Mouse (Mus musculus): ENCODE data around the gene Zmynd10.

The Zmynd10 gene

GRCm38 (mm10) chr9:107547026-107547425 lies at the start of gene Zmynd10:
Zmynd10 (plus strand) TSS chr9:107547298.
- peak; percentile 86 for DNase-seq (ENCODE audit: extremely low spot score, low spot score)

- DNase-seq (ENCODE audit: extremely low spot score, low spot score): no peak
These were observed 46.3 kb upstream of the Zmynd10 start for GRCm38 (mm10) chr9:107500708-107501286.

GRCm38 (mm10) chr9:107502131-107502846 lies 44.8 kb upstream of the Zmynd10 start:
- DNase-seq (ENCODE audit: extremely low spot score, low spot score): no peak

GRCm38 (mm10) chr9:107504662-107505537 lies 42.2 kb upstream of the Zmynd10 start:
- DNase-seq (ENCODE audit: extremely low spot score, low spot score): no peak

GRCm38 (mm10) chr9:107508266-107508665 lies 38.8 kb upstream of the Zmynd10 start:
- no peak for DNase-seq (ENCODE audit: extremely low spot score, low spot score)

- DNase-seq (ENCODE audit: extremely low spot score, low spot score): no peak
These were observed 36.6 kb upstream of the Zmynd10 start for GRCm38 (mm10) chr9:107510384-107511100.

- no peak for DNase-seq (ENCODE audit: extremely low spot score, low spot score)
These were observed 35.7 kb upstream of the Zmynd10 start for GRCm38 (mm10) chr9:107511436-107511835.

- DNase-seq (ENCODE audit: extremely low spot score, low spot score): no peak
These were observed 34.8 kb upstream of the Zmynd10 start for GRCm38 (mm10) chr9:107512326-107512725.

- DNase-seq (ENCODE audit: extremely low spot score, low spot score): peak; percentile 93
These were observed 32.7 kb upstream of the Zmynd10 start for GRCm38 (mm10) chr9:107514303-107514955.

GRCm38 (mm10) chr9:107520331-107520730 lies 26.8 kb upstream of the Zmynd10 start:
- no peak for DNase-seq (ENCODE audit: extremely low spot score, low spot score)

GRCm38 (mm10) chr9:107521190-107521589 lies 25.9 kb upstream of the Zmynd10 start:
- no peak for DNase-seq (ENCODE audit: extremely low spot score, low spot score)

GRCm38 (mm10) chr9:107521711-107522399 lies 25.2 kb upstream of the Zmynd10 start:
- DNase-seq (ENCODE audit: extremely low spot score, low spot score): no peak

GRCm38 (mm10) chr9:107522400-107522711 lies 24.7 kb upstream of the Zmynd10 start:
- no peak for DNase-seq (ENCODE audit: extremely low spot score, low spot score)

- peak; percentile 86 for DNase-seq (ENCODE audit: extremely low spot score, low spot score)
These were observed 20.7 kb upstream of the Zmynd10 start for GRCm38 (mm10) chr9:107526198-107527026.

GRCm38 (mm10) chr9:107533791-107534407 lies 13.2 kb upstream of the Zmynd10 start, which contains the start of gene Tmem115:
Tmem115 (plus strand) TSS chr9:107533945.
- DNase-seq (ENCODE audit: extremely low spot score, low spot score): peak; percentile 88

- peak; percentile 48 for DNase-seq (ENCODE audit: extremely low spot score, low spot score)
These were observed 12.5 kb upstream of the Zmynd10 start for GRCm38 (mm10) chr9:107534408-107535202.

- DNase-seq (ENCODE audit: extremely low spot score, low spot score): no peak
These were observed 8.9 kb upstream of the Zmynd10 start for GRCm38 (mm10) chr9:107538231-107538630.

- DNase-seq (ENCODE audit: extremely low spot score, low spot score): no peak
These were observed 8.4 kb upstream of the Zmynd10 start for GRCm38 (mm10) chr9:107538711-107539110.

All from neural tube, embryonic 10.5 days (tissue).